Mouse (Mus musculus): ENCODE results near the gene Rfwd3. TPM values are rescaled to one million over a fixed set of nuclear protein-coding genes. Genes with fewer than 3 reads are reported as not detected.
A peak's percentile ranks its signal among the peaks of the same experiment; 100 is the strongest.
"Not testable (repeated sequence)": the region's sequence is repeated elsewhere in the genome, so short reads cannot be mapped to it uniquely, and the experiment has no call there.

Rfwd3 gene
- total RNA-seq, 1 experiment from 2014 or later = 29.1 TPM

GRCm38 (mm10) chr8:111298011-111298410 lies 2.0 kb downstream of the Rfwd3 start:
- no peak for ATAC-seq (ENCODE audit: extremely low read depth, insufficient number of reproducible peaks, low FRiP score, poor library complexity, severe bottlenecking)

- ATAC-seq (ENCODE audit: extremely low read depth, insufficient number of reproducible peaks, low FRiP score, poor library complexity, severe bottlenecking) = no peak
Observed at GRCm38 (mm10) chr8:111291733-111292132, 8.3 kb downstream of the Rfwd3 start.

GRCm38 (mm10) chr8:111290586-111290985 lies 9.4 kb downstream of the Rfwd3 start:
- ATAC-seq (ENCODE audit: extremely low read depth, insufficient number of reproducible peaks, low FRiP score, poor library complexity, severe bottlenecking) = no peak

- ATAC-seq (ENCODE audit: extremely low read depth, insufficient number of reproducible peaks, low FRiP score, poor library complexity, severe bottlenecking) = no peak
Observed at GRCm38 (mm10) chr8:111285603-111286002, 14.4 kb downstream of the Rfwd3 start.

DNA sequence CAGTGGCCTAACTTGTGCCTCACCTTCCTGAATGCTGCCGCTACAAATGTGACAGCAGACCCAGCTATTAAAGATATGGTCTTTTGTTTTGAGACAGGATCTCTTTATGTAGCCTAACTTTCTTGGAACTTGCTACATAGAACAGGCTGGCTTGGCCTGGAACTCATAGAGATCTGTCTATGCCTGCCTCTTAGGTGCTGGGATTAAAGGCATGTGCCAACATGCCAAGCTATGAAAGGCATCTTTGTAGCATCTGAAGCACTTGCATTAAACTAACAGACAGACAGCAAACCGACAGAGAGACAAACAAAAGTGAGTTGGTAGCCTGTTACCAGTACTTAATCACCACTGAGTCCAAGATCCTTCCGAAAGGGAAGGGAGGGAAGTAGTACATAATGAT lies 17.9 kb downstream of the Rfwd3 start:
- ATAC-seq (ENCODE audit: extremely low read depth, insufficient number of reproducible peaks, low FRiP score, poor library complexity, severe bottlenecking) = no peak

DNA sequence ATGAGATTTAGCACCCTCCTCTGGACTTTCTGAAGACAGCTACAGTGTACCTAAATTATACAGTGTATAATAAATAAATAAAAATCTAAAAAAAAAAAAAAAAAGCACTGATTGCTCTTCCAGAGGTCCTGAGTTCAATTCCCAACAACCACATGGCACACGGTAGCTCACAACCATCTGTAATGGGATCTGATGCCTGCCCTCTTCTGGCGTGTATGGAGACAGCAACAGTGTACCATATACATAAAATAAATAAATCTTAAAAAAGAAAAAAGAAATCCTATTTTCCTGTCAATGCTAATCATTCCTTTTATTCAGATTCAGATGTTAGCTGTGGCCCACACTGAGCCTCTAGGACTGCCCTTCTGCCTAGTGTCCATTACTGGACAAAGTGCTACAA lies 31.7 kb downstream of the Rfwd3 start:
- no peak for ATAC-seq (ENCODE audit: extremely low read depth, insufficient number of reproducible peaks, low FRiP score, poor library complexity, severe bottlenecking)

DNA sequence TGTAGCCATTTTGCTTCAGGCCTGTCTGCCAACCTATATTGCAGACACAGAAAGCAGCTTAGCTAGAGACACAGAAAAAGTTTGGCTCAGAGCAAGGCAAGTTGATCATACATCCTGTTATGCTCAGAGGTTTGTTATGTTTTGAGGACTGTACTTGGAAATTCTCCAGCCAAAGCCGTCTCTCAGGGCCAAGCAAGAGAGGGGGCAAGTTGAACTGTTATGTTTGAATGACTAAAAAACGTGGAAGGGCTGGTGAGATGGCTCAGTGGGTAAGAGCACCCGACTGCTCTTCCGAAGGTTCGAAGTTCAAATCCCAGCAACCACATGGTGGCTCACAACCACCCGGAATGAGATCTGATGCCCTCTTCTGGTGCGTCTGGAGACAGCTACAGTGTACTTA lies 33.9 kb downstream of the Rfwd3 start:
- not testable (repeated sequence) for ATAC-seq (ENCODE audit: extremely low read depth, insufficient number of reproducible peaks, low FRiP score, poor library complexity, severe bottlenecking)

- ATAC-seq (ENCODE audit: extremely low read depth, insufficient number of reproducible peaks, low FRiP score, poor library complexity, severe bottlenecking) = no peak
Observed at GRCm38 (mm10) chr8:111264693-111265220, 35.3 kb downstream of the Rfwd3 start.

DNA sequence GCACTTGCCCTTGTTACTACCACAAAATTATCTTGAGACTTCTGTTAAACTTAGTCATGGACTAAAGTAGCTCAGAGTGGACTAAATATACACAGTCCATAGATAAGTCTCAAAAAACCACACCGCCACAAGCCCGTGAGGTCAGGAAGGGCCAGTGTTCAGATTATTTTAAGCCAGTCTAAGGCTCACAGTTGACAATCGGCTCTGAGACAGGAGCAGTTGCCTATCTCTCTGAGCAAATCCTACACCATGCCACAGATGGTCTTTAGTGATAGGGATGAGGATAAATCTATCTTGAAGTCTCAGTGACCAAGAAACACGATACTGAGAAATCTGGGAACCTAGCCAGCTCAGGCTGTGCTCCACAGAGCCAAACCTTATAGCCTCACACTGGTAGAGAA lies 38.0 kb downstream of the Rfwd3 start:
- no peak for ATAC-seq (ENCODE audit: extremely low read depth, insufficient number of reproducible peaks, low FRiP score, poor library complexity, severe bottlenecking)

GRCm38 (mm10) chr8:111260251-111260650 lies 39.8 kb downstream of the Rfwd3 start:
- no peak for ATAC-seq (ENCODE audit: extremely low read depth, insufficient number of reproducible peaks, low FRiP score, poor library complexity, severe bottlenecking)

DNA sequence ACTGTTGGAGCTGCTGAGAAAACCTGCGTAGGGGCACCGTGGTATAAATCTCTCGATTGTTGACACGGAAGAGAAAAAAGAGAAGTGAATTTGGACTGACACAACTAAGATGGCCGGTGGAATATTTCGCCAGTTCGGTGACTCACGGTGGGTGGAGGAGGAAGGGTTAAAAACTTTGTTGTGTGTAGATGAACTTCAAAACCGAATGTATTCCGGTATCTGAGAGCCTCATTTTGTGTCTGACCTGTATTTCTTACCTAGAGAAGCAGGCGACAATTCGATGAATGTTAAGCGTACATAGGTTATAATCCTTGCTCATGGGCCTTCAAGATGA lies 40.6 kb downstream of the Rfwd3 start:
- peak; percentile 55 for ATAC-seq (ENCODE audit: extremely low read depth, insufficient number of reproducible peaks, low FRiP score, poor library complexity, severe bottlenecking)

- peak; percentile 93 for ATAC-seq (ENCODE audit: extremely low read depth, insufficient number of reproducible peaks, low FRiP score, poor library complexity, severe bottlenecking)
Observed at GRCm38 (mm10) chr8:111258631-111259407, 41.2 kb downstream of the Rfwd3 start, which contains the start of gene Glg1. Glg1 (minus strand) TSS chr8:111259216.

DNA sequence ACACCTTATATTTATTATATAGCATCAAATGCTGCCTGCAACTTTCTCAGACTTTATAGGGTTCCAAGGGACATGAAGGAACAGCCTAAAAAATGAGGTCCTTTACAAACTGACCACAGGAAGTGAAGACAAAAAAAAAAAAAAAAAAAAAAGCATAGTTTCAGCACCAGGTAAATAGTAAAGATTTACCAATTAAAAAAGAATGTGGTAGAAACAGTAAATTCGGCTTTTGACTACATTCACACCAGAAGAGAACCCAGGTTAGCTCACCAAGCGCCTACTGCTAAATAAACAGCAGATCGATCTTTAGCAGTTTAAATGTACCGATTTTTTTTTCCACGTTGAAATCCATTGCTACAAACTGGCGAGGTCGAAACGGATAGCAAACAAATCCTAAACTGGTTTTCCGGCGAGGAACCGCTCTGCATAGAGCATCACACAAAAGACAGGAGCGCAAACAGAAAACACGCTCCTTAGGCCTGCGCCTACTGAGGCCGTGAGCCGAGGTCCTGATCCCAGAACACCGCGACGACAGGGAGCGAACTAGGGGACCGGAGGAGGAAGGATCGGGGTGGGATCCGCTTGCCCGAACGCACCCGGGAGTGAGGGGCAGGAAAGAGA lies 41.9 kb downstream of the Rfwd3 start:
- no peak for ATAC-seq (ENCODE audit: extremely low read depth, insufficient number of reproducible peaks, low FRiP score, poor library complexity, severe bottlenecking)

DNA sequence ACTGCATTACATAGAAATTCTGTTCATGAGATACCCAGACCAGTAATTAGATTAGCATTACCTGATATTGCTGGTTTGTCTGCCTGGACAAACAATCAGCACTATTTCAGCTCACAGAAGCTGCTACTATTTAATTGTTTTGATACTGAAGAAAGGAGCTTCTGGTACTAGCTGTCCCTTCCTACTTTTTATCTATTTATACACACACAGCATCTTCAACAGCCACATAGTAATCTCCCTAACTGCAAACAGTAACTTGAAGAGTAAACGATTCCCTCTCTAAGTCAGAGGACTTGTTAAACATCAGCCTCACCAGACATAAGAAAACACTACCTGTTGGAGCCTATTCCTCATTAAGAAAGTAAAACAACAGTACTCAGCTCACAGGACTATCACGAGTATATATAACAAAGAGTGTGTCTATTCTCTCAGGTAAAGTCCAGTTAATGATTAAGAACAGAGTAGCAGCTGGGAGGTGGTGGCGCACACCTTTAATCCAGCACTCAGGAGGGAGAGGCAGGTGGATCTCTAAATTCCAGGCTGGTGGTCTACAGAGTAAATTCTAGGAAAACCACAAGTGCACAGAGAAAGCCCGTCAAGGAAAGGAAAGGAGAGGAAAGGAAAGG lies 47.4 kb downstream of the Rfwd3 start:
- ATAC-seq (ENCODE audit: extremely low read depth, insufficient number of reproducible peaks, low FRiP score, poor library complexity, severe bottlenecking) = no peak

- no peak for ATAC-seq (ENCODE audit: extremely low read depth, insufficient number of reproducible peaks, low FRiP score, poor library complexity, severe bottlenecking)
Observed at GRCm38 (mm10) chr8:111250111-111250510, 49.9 kb downstream of the Rfwd3 start.

DNA sequence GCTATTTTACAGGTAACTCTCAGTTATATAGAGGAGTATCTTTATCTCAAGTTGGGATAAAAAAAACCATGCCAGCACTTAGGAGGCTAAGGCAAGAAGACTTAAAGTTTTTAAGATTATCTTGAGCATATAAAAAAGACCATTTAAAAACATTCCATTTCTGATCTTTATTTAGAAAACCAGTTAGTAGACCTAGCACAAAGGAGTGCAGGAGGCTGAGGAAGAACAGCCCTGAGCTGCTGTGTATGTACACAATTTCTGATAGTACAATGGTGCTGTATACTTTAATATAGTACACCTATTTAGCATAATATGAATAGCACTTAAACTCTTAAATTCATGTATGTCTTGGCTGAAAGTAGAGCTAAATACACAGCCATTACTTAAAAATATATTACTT lies 51.9 kb downstream of the Rfwd3 start:
- no peak for ATAC-seq (ENCODE audit: extremely low read depth, insufficient number of reproducible peaks, low FRiP score, poor library complexity, severe bottlenecking)

- ATAC-seq (ENCODE audit: extremely low read depth, insufficient number of reproducible peaks, low FRiP score, poor library complexity, severe bottlenecking) = not testable (repeated sequence)
Observed at GRCm38 (mm10) chr8:111246864-111247263, 53.2 kb downstream of the Rfwd3 start.

- no peak for ATAC-seq (ENCODE audit: extremely low read depth, insufficient number of reproducible peaks, low FRiP score, poor library complexity, severe bottlenecking)
Observed at GRCm38 (mm10) chr8:111246287-111246830, 53.7 kb downstream of the Rfwd3 start.

DNA sequence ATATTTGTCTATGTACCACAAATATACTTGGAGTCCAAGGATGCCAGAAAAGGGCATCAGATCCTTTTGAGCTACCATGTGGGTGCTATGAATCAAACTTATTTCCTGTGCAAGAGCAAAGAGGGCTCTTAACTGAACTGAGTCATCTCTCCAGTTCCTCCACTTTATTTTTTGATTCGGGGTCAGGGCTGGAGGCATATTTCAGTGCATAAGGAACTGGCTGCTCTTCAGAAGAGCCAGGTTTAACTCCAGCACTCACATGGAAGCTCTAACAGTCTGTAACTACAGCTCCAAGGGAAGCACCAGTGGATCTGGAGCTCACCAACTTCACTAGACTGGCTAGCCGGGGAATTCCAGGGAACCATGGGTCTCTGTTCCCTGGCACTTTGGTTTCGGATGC lies 62.7 kb downstream of the Rfwd3 start:
- no peak for ATAC-seq (ENCODE audit: extremely low read depth, insufficient number of reproducible peaks, low FRiP score, poor library complexity, severe bottlenecking)

- no peak for ATAC-seq (ENCODE audit: extremely low read depth, insufficient number of reproducible peaks, low FRiP score, poor library complexity, severe bottlenecking)
Observed at GRCm38 (mm10) chr8:111233730-111234129, 66.3 kb downstream of the Rfwd3 start.

Data from neutrophil, adult 5-6 weeks (primary cell).